Mouse (Mus musculus) skeletal muscle tissue, adult 2 months (tissue): ENCODE results near the gene Tvp23a.

ENCODE experiments used
- DNase-seq: peaks from one replicate; pipeline ENCODE4 v3.0.0-alpha.2; 2012; ENCODE audit warnings: low read depth, low spot score

The Tvp23a gene

GRCm38 (mm10) chr16:10453872-10454582 lies 6.9 kb upstream of the Tvp23a start:
- DNase-seq: no peak

GRCm38 (mm10) chr16:10452445-10452896 lies 5.3 kb upstream of the Tvp23a start:
- peak; percentile 59 for DNase-seq

GRCm38 (mm10) chr16:10451906-10452305 lies 4.7 kb upstream of the Tvp23a start:
- no peak for DNase-seq

- DNase-seq: no peak
Measured at GRCm38 (mm10) chr16:10448931-10449330, 1.8 kb upstream of the Tvp23a start.

- no peak for DNase-seq
Measured at GRCm38 (mm10) chr16:10447781-10448180, 619 bp upstream of the Tvp23a start.

- DNase-seq: no peak
Measured at GRCm38 (mm10) chr16:10446573-10447263, 444 bp downstream of the Tvp23a start.

GRCm38 (mm10) chr16:10443723-10444122 lies 3.4 kb downstream of the Tvp23a start:
- DNase-seq: no peak

- DNase-seq: no peak
Measured at GRCm38 (mm10) chr16:10441761-10442160, 5.4 kb downstream of the Tvp23a start.

- no peak for DNase-seq
Measured at GRCm38 (mm10) chr16:10441328-10441727, 5.8 kb downstream of the Tvp23a start.

- DNase-seq: no peak
Measured at GRCm38 (mm10) chr16:10438055-10438454, 9.1 kb downstream of the Tvp23a start.

GRCm38 (mm10) chr16:10436166-10436565 lies 11.0 kb downstream of the Tvp23a start:
- peak; percentile 29 for DNase-seq

GRCm38 (mm10) chr16:10433344-10433743 lies 13.8 kb downstream of the Tvp23a start:
- no peak for DNase-seq

GRCm38 (mm10) chr16:10432387-10432786 lies 14.8 kb downstream of the Tvp23a start:
- DNase-seq: no peak

GRCm38 (mm10) chr16:10431911-10432310 lies 15.3 kb downstream of the Tvp23a start:
- no peak for DNase-seq

- DNase-seq: no peak
Measured at GRCm38 (mm10) chr16:10420447-10421054, 26.6 kb downstream of the Tvp23a start.

GRCm38 (mm10) chr16:10417723-10418259 lies 29.4 kb downstream of the Tvp23a start:
- peak; percentile 33 for DNase-seq

- no peak for DNase-seq
Measured at GRCm38 (mm10) chr16:10416866-10417265, 30.3 kb downstream of the Tvp23a start.

GRCm38 (mm10) chr16:10415976-10416375 lies 31.2 kb downstream of the Tvp23a start:
- DNase-seq: peak; percentile 26

- peak; percentile 89 for DNase-seq
Measured at GRCm38 (mm10) chr16:10411764-10412746, 35.1 kb downstream of the Tvp23a start, which contains the start of gene Nubp1. Gene Nubp1 (plus strand): TSS chr16:10411948.

GRCm38 (mm10) chr16:10399160-10399559 lies 48.0 kb downstream of the Tvp23a start:
- peak; percentile 51 for DNase-seq

- no peak for DNase-seq
Measured at GRCm38 (mm10) chr16:10398755-10399154, 48.4 kb downstream of the Tvp23a start.
